Mouse (Mus musculus) embryonic fibroblast, embryonic 13.5 days (primary cell): ENCODE measurements around the gene Dennd4a.

Experiments used
- CTCF ChIP-seq: IDR thresholded peaks from 2 replicates; pipeline ENCODE4 v1.5.1; 2011; ENCODE audit warnings: mild to moderate bottlenecking, control low read depth, low read length, moderate library complexity, borderline replicate concordance; ENCODE audit not compliant: insufficient read depth
- POLR2A ChIP-seq: IDR thresholded peaks from 2 replicates; pipeline ENCODE4 v1.6.1; 2011; ENCODE audit warnings: low read depth, mild to moderate bottlenecking, control low read depth, low read length, moderate library complexity

DNA sequence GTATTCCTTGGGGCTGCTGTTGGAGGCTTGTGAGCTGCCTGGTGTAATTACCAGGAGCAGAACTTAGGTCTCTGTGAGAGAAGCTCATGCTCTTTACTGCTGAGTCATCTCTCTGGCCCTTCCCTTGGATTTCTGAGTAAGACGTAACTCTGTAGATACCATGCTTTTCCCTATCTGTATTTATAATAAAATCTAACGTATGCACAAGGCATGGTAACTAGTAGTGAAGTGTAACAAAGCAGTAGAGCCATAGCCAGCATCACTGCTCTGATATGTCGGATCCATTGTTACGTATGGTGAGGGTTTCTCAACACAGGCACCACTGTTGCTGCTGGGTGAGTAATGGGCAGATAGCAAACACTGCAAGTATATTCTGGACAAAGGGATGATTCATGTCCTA is 34.2 kb downstream of the Dennd4a start:
- no peak for TF ChIP-seq CTCF
- TF ChIP-seq POLR2A, result no peak
